Mouse (Mus musculus) embryo, embryonic 10 days (tissue): ENCODE measurements at regions not wholly inside any gene's neighbourhood (a gene's known extent, or its start where the extent isn't known, plus 50 kb on each side); places are given as distances from the start of the nearest gene placed in this dataset.
A peak's percentile ranks its signal among the peaks of the same experiment; 100 is the strongest.
"Not testable (repeated sequence)": the region's sequence is repeated elsewhere in the genome, so short reads cannot be mapped to it uniquely, and the experiment has no call there.

Source experiments
- DNase-seq: peaks from one replicate; pipeline ENCODE4 v3.0.0-alpha.2; 2015; ENCODE audit warnings: low spot score

- no peak for DNase-seq
Measured at GRCm38 (mm10) chr1:81637357-81637756, 560.6 kb downstream of the Nyap2 start.

DNA sequence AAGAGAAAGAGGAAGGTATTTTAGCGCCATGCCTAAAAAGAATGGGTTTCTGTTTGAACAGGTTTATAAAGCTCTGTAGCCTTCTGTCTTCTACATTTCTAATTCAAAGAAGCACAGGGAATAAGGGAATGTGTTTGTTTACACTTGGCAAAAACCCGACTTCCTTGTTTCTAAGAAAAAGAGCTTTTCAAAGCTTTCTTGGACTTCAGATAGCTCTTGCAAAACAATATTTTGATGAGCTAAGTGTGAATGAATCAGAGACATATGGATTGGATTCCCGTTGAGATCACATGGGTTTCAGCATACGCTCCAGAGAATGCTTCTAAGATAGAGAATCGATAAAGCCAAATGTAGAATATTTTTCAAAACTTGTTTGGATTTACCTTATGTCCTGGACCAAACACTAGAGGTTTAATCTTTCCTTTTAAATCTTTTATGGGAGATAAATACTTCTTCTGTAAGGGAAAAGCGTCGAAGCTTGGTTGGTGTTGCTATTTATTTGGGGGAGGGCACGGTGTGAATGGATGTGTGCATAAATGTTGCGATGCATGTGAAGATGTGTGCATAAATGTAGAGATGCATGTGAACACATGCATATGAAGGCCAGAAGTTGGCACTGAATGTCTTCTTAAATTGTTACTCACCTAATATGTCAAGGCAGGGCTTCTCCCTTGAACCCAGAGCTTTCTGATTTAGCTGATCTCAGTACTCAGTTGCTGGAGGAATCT lies 576.4 kb downstream of the Nyap2 start:
- no peak for DNase-seq

GRCm38 (mm10) chr1:81661245-81661644 lies 571.7 kb upstream of the Gm9747 start:
- DNase-seq, result no peak

DNA sequence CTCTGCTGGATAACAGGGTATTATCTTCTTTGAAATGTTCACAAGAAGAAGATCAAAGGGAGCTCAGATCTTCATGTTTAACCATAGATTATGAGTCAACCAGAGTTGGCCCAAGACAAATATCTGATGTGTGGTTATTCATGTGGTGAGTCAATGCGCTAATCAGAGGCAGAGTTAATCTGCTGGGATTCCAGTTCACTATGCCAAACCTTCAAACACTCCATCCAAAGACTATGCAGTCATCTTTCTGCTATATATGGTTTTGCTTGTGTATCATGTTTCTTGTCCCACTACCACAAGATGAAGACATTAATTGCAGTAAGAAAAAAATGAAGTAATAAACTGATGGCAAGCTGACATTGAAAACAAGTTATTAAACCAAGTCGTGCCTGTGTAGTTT lies 561.8 kb upstream of the Gm9747 start:
- DNase-seq, result no peak

DNA sequence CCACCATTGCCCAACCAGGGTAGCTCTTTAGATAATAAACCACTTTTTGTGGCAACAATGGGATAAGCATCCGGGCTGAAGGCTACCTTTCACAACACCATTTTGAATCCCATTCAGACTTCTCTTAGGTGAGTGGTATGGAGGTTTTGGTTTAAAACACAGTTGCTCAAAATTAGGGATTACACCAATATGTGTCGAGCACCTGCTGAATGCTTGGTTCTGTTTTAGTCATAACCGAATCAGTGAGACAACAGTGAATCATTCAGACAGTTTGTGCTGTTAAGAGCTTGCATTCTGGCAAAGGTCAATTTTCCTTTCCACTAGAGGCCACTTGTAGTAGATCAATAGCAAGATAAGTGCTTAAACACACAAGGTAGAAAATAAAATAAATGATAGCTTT lies 561.2 kb upstream of the Gm9747 start:
- DNase-seq, result no peak

DNA sequence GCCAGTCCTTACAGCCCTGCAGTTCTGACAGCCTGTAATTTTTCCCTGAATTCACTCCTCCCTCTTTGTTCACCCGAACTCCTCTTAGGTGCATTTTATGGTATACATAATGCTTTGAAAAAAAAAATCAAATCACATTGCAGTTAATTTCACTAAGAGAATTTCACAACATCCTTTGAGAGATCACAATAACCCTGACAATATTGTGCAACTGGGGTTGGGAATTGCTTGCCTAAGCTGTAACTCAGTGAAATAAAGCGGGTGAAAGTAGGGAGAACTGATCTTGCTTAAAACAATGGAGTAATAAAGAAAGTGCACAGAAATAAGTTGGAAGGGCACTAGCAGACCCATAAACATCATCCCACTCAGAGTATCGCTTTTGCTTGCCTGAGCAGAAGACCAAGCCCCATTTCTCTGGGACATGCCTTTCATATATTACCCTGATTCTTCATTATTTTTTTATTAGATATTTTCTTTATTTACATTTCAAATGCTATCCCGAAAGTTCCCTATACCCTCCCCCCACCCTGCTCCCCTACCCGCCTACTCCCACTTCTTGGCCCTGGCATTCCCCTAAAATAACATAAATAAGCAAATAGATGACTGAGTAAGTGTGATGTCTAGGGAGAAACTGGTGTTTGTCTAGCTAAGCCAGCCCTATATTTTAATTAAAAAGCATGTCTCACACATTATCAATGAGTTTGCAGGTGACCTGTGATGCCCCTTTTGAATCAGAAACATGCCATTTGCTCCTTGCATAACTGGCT lies 557.2 kb upstream of the Gm9747 start:
- no peak for DNase-seq

GRCm38 (mm10) chr1:81677768-81678400 lies 555.0 kb upstream of the Gm9747 start:
- DNase-seq, result no peak

- DNase-seq, result no peak
Measured at GRCm38 (mm10) chr1:81696129-81696528, 536.8 kb upstream of the Gm9747 start.

DNA sequence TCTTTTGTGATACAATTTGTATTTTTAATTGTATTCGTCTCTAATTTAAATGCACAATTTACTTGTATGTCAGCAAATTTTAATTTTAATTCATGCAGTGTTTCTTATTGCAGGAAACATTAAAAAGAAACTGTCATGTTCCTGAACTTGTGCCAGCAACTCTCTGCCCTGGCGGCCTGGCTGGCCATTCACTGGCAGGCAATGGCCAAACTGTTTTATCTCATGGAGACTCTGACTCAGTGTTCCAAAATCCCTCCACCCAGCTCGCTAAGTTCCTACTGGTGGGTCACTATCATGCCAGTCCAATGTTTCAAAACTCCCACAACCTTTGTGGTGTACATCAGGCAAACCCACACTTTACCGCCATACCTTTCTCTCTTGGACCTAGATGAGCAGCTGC lies 523.7 kb upstream of the Gm9747 start:
- DNase-seq, result no peak

GRCm38 (mm10) chr1:81717091-81717490 lies 515.8 kb upstream of the Gm9747 start:
- no peak for DNase-seq

GRCm38 (mm10) chr1:81718233-81718632 lies 514.7 kb upstream of the Gm9747 start:
- DNase-seq, result peak; percentile 59

DNA sequence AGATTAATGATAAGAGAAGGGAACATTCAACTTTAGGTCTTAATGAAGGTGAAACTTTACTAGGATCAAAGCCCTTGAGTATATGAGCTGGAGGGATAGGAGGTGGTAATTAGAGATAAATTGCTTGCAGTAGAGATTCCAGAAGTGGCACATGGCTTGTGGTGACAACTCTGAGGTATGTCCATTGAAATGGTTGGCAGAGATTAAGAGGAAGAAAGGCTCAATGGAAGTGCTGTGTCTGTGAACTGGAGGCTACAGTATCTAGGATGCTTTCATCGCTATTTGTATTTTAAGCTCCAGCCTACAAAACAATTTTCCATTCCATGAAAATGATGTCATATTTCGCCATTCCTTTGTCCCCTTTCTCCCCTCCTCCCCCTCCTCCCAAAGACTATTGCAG lies 508.1 kb upstream of the Gm9747 start:
- no peak for DNase-seq

GRCm38 (mm10) chr1:81726268-81727132 lies 506.4 kb upstream of the Gm9747 start:
- DNase-seq, result no peak

GRCm38 (mm10) chr1:81737111-81737833 lies 495.6 kb upstream of the Gm9747 start:
- no peak for DNase-seq

DNA sequence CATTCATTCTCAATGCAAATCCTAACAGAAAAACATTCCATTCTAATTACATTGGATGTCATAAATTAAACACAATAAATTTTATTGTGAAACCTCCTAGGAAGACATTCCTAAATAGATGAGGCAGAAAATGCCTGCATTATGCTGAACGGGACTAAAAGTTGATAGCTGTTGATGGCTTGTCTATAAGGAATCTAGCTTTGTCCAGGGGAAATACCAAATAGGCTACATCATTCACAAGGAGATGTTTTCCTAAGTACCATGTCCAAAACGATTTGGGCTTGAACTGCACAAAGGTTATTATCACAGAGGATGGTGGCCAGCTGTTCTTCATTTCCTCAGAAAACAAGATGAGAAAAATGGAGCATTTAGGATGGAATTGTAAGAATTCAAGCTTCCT lies 494.5 kb upstream of the Gm9747 start:
- DNase-seq, result peak; percentile 56

- DNase-seq, result peak; percentile 29
Measured at GRCm38 (mm10) chr1:81739392-81739791, 493.5 kb upstream of the Gm9747 start.

DNA sequence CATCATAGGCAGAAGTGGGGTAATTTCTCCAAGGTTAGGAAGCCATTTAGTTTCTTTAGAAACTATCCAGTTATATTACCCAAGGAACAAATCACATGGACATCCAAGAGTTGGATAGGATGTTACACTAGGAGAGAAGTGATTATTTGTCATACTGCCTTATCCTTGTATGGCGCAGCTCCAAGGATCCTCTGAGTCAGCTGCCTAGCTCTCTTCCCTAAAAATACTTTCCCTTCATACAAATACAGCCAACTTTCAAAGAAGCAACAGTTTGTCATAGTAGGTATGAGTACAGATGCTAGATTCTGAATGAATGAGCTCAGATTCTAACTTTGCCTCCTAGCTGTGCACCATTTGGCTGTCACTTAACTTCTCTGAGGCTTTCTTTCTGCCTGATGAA lies 492.9 kb upstream of the Gm9747 start:
- DNase-seq, result no peak

DNA sequence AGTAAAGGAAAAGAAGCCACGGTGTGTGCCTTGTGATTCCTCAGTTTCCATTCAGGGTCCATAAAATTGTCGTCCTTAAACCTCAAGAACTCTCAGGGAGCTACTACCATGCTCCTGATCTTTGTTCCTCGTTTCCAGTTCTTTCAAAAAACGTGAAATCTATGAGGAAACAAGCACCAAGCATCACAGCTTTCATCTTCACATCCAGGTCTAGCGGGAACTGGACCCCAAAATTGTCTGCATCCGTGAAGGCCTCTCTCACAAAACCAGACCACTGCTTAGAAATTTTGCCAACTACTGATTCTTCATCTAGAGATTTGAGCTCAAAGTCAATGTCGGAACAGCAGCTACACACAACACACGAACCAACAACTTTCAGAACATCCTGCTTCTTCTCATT lies 491.0 kb upstream of the Gm9747 start:
- DNase-seq, result not testable (repeated sequence)

DNA sequence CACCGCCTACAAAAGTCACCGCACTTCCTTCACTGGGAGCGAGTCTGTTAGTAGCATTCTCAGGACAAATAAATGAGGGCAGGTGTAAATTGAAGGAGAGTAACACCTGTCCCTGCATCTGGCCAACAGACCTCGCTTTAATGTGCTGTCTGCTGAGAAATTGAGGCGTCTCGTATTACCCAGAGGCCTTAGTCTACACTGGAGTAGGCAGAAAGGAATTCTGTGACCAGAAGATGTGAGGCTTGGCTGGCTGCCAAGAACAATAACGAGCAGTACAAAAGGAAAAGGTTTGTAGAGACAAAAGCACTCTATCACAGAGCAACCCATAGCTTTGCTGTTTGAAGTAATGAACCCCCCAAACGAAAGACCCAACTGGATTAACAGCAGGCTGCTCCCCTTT lies 488.4 kb upstream of the Gm9747 start:
- peak; percentile 74 for DNase-seq

GRCm38 (mm10) chr1:81745024-81745960 lies 487.6 kb upstream of the Gm9747 start:
- peak; percentile 16 for DNase-seq
